ENCODE assay signal across 8 mouse cellular contexts in the genomic region with DNA sequence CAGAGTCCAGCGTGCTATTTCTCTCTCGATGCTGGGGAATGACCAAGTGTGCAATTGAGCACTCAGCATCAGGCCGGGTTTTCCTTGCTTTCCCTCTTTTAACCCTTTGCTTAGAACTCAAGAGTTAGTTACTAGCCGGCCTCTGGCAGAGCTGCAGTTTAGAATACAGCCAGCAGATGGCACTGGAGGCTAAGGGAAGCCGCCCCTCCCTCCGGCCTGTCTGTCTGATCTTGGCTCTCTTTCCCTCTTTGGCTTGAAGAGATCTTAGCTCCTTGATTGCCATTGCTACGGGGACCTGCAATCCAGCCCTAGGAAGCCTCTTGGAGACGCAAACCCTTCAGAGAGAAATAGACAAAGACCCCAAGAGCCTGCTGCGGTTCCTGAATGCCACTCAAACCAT. TPM values are rescaled to one million over a fixed set of nuclear protein-coding genes. Genes with fewer than 3 reads are reported as not detected.
DNase-seq lines count a peak whose midpoint lies in the region; ATAC-seq and TF ChIP-seq lines count a peak whose summit lies in the region.

No protein-coding gene starts in this region.

- no peaks in the 10 kb centered on the region for H3K4me1 ChIP-seq in kidney, adult 2 months (ENCODE audit: control insufficient read depth, insufficient read depth, low read length)
- no peaks in the 10 kb centered on the region for H3K4me1 ChIP-seq in kidney, embryonic 15.5 days
- peaks cover 15% of the 10 kb centered on the region for H3K4me1 ChIP-seq in limb, embryonic 15.5 days
- peaks cover 18% of the 10 kb centered on the region for H3K4me1 ChIP-seq in neural tube, embryonic 13.5 days (replicated peaks)

- TF ChIP-seq CTCF in kidney, adult 2 months (conservative IDR thresholded peaks at IDR 0.05; ENCODE audit: insufficient read depth, insufficient read length, low read depth, low read length), result peak; percentile 92

- H3K4me2 ChIP-seq in kidney, embryonic 15.5 days, result no peak overlapping the region
- no peak overlapping the region for H3K4me2 ChIP-seq in limb, embryonic 15.5 days
- no peak overlapping the region for H3K4me2 ChIP-seq in neural tube, embryonic 13.5 days

- 5% methylated on average over 9 of the region's 9 CpGs for WGBS in kidney, adult 2 months
- WGBS in kidney, embryonic 15.5 days, result 5% methylated on average over 9 of the region's 9 CpGs
- 5% methylated on average over 9 of the region's 9 CpGs for WGBS in limb, embryonic 15.5 days
- WGBS in neural tube, embryonic 13.5 days, result 7% methylated on average over 9 of the region's 9 CpGs

- no peak overlapping the region for H3K9ac ChIP-seq in kidney, embryonic 15.5 days
- no peak overlapping the region for H3K9ac ChIP-seq in limb, embryonic 15.5 days
- no peak overlapping the region for H3K9ac ChIP-seq in neural tube, embryonic 13.5 days

- no peaks in the 10 kb centered on the region for H3K9me3 ChIP-seq in kidney, embryonic 15.5 days (replicated peaks)
- no peaks in the 10 kb centered on the region for H3K9me3 ChIP-seq in limb, embryonic 15.5 days
- H3K9me3 ChIP-seq in neural tube, embryonic 13.5 days, result no peaks in the 10 kb centered on the region

- no peak overlapping the region for H3K27ac ChIP-seq in kidney, adult 2 months (ENCODE audit: insufficient read depth, low read depth, low read length)
- H3K27ac ChIP-seq in kidney, embryonic 15.5 days, result no peak overlapping the region
- H3K27ac ChIP-seq in limb, embryonic 15.5 days, result peak overlapping the region; percentile 57
- peak overlapping the region; percentile 77 for H3K27ac ChIP-seq in neural tube, embryonic 13.5 days (replicated peaks)

- no peaks in the 10 kb centered on the region for H3K36me3 ChIP-seq in kidney, adult 2 months (ENCODE audit: control insufficient read depth, insufficient read depth, low read length)
- no peaks in the 10 kb centered on the region for H3K36me3 ChIP-seq in kidney, embryonic 15.5 days
- no peaks in the 10 kb centered on the region for H3K36me3 ChIP-seq in limb, embryonic 15.5 days
- no peaks in the 10 kb centered on the region for H3K36me3 ChIP-seq in neural tube, embryonic 13.5 days

- H3K4me3 ChIP-seq in kidney, adult 2 months (ENCODE audit: insufficient read depth, low read depth, low read length), result no peak overlapping the region
- no peak overlapping the region for H3K4me3 ChIP-seq in kidney, embryonic 15.5 days (replicated peaks)
- H3K4me3 ChIP-seq in limb, embryonic 15.5 days, result no peak overlapping the region
- no peak overlapping the region for H3K4me3 ChIP-seq in neural tube, embryonic 13.5 days

- TF ChIP-seq POLR2A in kidney, adult 2 months (IDR thresholded peaks at IDR 0.05; ENCODE audit: low read depth, low read length), result no peak

- H3K27me3 ChIP-seq in kidney, adult 2 months (replicated peaks; ENCODE audit: control insufficient read depth, insufficient read depth, low read length), result no peaks in the 10 kb centered on the region
- peaks cover 10% of the 10 kb centered on the region; the same call in 1 of the 2 replicates for H3K27me3 ChIP-seq in kidney, embryonic 15.5 days
- H3K27me3 ChIP-seq in limb, embryonic 15.5 days, result peaks cover 10% of the 10 kb centered on the region
- H3K27me3 ChIP-seq in neural tube, embryonic 13.5 days, result peaks cover 6% of the 10 kb centered on the region; the same call in 1 of the 2 replicates

- DNase-seq in kidney, adult 2 months, result peak; percentile 71
- DNase-seq in cerebellum, postnatal 10 days, result peak; percentile 91 to 95
- DNase-seq in gastrocnemius, adult 18-20 months (ENCODE audit: low spot score), result peak; percentile 69
- DNase-seq in kidney, adult 8-10 months, result peak; percentile 40 to 79
- DNase-seq in thymus, adult 18-20 months, result peak; percentile 16 to 24

- ATAC-seq in kidney, embryonic 15.5 days (replicated peaks; ENCODE audit: low FRiP score), result no peak
- no peak for ATAC-seq in limb, embryonic 15.5 days (ENCODE audit: insufficient number of reproducible peaks, low FRiP score, low TSS enrichment, low read depth)
- ATAC-seq in neural tube, embryonic 13.5 days (ENCODE audit: low read depth), result peak; percentile 58; the same call in 1 of the 2 replicates

RNA-seq across cellular contexts. Expression of a gene that starts 18.5 kb away (rescaled TPM):
- 14.2 and 15.0 TPM in 2 replicates for polyA plus RNA-seq in kidney, adult 2 months (2012; rRNA removed)
- 15.6 and 17.8 TPM in 2 replicates for polyA plus RNA-seq in kidney, embryonic 15.5 days (2015; fragmentation: Nextera tagmentation; extraction: Ambion mirVana)
- 10 to 100 TPM; 10.3 to 12.7 TPM for total RNA-seq in gastrocnemius, adult 18-20 months (2021)
- polyA plus RNA-seq in limb, embryonic 15.5 days (2015; fragmentation: Nextera tagmentation; extraction: Ambion mirVana), result 17.3 and 19.0 TPM in 2 replicates
- 23.6 and 24.3 TPM in 2 replicates for polyA plus RNA-seq in neural tube, embryonic 13.5 days (2015; fragmentation: Nextera tagmentation; extraction: Ambion mirVana)

RNA-seq across cellular contexts. Expression of a gene that starts 55.7 kb away (rescaled TPM):
- 5.1 and 6.2 TPM in 2 replicates for polyA plus RNA-seq in kidney, adult 2 months (2012; rRNA removed)
- polyA plus RNA-seq in kidney, embryonic 15.5 days (2015; fragmentation: Nextera tagmentation; extraction: Ambion mirVana), result 6.0 and 6.9 TPM in 2 replicates
- total RNA-seq in gastrocnemius, adult 18-20 months (2021), result 1 to 10 TPM; 2.9 to 3.0 TPM
- polyA plus RNA-seq in limb, embryonic 15.5 days (2015; fragmentation: Nextera tagmentation; extraction: Ambion mirVana), result 6.5 and 7.1 TPM in 2 replicates
- polyA plus RNA-seq in neural tube, embryonic 13.5 days (2015; fragmentation: Nextera tagmentation; extraction: Ambion mirVana), result 7.3 and 8.7 TPM in 2 replicates

Comparison
In these comparisons a context has a peak if more than half of its experiments do, and no peak if none do; other contexts are left out.
1. DNase-seq: peak in every context shown above with its lines; median percentile 93 in cerebellum, postnatal 10 days; 71 in kidney, adult 2 months; 69 in gastrocnemius, adult 18-20 months; 60 in kidney, adult 8-10 months; 20 in thymus, adult 18-20 months.
2. H3K27ac ChIP-seq: peak in limb, embryonic 15.5 days (single experiment) and neural tube, embryonic 13.5 days (single experiment); none in kidney, adult 2 months (single experiment) and kidney, embryonic 15.5 days (single experiment).